Mouse (Mus musculus): ENCODE measurements around the gene Bag1. TPM values are rescaled to one million over a fixed set of nuclear protein-coding genes. Genes with fewer than 3 reads are reported as not detected.

Bag1 gene
- 241 to 264 TPM (median 246 TPM) in 3 replicates for total RNA-seq (2017)

DNA sequence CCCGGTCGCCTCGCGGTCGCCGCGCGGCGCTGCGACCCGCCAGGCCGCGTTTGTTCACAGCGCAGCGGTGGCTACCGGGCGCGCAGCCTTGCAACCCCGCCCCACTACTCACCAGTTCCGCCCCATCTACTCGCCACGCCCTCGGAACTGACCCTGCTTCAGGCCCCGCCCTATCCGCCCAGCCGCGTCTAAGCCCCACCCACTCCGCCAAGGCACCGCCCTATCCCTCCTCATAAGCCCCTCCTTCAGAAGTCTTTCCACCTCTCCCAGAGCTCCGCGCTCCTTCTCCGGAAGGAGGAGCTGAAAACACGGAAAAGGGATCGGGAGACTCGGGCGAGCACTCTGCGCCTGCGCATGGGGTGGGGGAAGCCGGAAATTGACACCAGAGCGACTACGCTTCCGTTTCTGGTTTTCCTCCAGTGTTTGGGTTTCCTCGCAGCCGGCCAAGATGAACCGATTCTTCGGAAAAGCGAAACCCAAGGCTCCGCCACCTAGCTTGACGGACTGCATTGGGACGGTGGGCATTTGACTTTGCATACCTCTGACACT, at the start of gene Bag1, which contains the start of gene Chmp5:
Bag1 (minus strand) TSS at position 135 of the 549 bp plus-strand sequence.
Chmp5 (plus strand) TSS at position 248 of the 549 bp plus-strand sequence.
- ATAC-seq (replicated peaks; ENCODE audit: insufficient number of reproducible peaks, low FRiP score, low TSS enrichment, poor library complexity, severe bottlenecking): peak; percentile 98

DNA sequence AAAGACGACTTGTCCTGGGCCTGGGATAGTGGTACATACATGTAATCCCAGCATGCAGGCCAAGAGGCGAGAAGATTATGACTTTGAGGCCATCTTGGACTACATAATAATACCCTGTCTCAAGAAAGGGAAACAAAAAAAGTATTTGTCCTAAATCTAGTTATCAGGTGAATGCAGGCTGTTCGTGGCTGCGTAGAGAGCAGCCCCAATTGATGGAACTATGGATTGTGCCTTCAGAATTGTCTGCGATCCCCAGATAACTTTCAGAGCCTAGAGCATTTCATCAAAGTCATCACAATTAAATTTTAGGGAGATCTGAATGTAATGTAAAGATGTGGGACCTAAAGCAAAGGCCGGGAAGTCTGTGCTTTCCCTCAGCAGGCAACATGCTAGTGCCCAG, 48.2 kb upstream of the Bag1 start:
- no peak for ATAC-seq (replicated peaks; ENCODE audit: insufficient number of reproducible peaks, low FRiP score, low TSS enrichment, poor library complexity, severe bottlenecking)

DNA sequence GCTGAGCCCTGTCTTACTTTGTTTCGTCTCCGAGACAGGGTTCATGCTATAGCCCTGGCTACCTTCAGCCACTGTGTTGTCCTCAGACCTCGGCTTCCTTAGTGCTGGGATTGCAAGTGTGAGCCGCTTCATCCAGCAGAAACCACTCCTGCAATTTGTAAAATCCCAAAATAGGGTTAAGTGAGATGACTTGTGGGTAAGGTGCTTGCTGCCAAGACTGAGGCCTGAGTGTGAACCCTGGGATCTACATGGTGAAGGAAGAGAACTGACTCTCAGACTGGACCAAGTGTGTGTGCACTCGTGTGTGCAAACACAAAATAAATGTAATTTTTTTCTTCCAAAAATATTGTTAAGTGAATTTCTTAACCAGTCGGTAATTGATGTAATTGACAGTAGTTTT, 41.5 kb upstream of the Bag1 start:
- no peak for ATAC-seq (replicated peaks; ENCODE audit: insufficient number of reproducible peaks, low FRiP score, low TSS enrichment, poor library complexity, severe bottlenecking)

DNA sequence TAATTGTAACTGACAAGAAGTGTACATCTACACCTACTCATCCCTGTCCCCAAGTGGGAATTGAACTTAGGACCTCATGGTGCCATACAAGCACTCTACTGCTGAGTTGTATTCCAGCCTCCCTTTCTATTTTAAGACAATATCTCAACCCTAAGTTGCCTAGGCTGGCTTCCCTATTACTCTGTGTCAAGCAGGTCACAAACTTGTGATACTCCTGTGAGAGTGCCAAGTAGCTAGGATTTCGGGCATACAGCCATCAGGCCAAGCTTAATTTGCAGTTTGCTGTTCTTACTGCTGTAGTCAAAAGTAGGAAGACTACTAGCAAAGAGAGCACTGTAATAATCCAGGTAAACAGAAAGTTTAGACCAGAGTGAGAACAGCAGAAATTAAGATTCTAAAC, 35.6 kb upstream of the Bag1 start:
- ATAC-seq (replicated peaks; ENCODE audit: insufficient number of reproducible peaks, low FRiP score, low TSS enrichment, poor library complexity, severe bottlenecking): no peak

DNA sequence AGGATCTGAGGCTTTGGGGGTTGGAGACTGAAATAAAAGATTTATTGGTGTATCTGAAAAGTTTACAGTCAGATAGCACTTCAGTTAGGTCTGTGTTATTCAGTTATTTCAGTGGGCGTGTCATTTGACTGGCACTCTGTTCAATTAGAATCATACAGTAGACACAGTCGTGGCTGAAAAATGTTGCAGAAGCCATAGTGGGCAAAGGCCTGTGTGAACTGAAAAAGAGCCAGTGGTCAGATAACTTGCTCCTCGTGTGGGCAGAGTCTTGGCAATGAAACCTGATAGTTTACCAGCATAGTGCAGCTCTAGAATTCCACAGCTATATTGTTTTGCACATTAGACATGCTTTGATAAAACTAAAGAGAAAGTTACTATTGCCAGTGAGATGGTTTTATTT, 34.4 kb upstream of the Bag1 start:
- no peak for ATAC-seq (replicated peaks; ENCODE audit: insufficient number of reproducible peaks, low FRiP score, low TSS enrichment, poor library complexity, severe bottlenecking)

DNA sequence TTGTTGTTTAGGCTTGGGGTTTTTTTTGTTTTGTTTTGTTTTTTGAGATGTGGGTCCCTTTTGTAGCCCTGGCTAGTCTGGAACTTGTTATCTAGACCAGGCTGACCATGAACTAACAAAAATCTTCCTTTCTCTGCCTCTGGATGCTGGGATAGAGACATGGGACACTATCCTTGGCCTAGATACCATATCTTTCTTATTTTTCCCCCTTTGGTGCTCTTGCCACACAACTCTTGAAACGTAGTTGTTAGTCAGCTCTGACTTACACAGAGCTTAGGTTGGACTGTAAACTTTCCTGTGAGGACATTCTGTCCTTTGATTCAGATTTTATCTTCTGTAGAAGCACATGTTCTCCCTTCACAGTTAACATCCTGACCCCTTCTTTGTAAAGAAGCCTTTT, 31.3 kb upstream of the Bag1 start:
- ATAC-seq (replicated peaks; ENCODE audit: insufficient number of reproducible peaks, low FRiP score, low TSS enrichment, poor library complexity, severe bottlenecking): no peak

DNA sequence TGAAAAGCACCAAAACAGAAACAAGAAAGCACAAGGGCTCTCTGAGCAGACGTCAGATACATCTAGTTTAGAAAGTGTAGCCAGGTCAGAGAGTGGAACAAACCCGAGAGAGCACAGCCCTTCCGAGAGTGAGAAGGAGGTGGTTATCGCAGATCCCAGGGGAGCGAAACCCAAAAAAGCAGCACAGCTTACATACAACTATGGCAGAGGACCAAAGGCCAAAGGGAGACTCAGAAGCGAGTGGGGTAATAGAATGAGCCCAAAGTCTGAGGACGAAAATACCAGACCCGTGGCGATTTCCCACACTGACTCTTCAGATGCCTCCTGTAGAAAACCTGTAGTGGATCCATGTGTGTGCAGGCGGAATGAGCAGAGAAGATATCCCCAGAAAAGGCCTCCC, 28.6 kb upstream of the Bag1 start:
- no peak for ATAC-seq (replicated peaks; ENCODE audit: insufficient number of reproducible peaks, low FRiP score, low TSS enrichment, poor library complexity, severe bottlenecking)

DNA sequence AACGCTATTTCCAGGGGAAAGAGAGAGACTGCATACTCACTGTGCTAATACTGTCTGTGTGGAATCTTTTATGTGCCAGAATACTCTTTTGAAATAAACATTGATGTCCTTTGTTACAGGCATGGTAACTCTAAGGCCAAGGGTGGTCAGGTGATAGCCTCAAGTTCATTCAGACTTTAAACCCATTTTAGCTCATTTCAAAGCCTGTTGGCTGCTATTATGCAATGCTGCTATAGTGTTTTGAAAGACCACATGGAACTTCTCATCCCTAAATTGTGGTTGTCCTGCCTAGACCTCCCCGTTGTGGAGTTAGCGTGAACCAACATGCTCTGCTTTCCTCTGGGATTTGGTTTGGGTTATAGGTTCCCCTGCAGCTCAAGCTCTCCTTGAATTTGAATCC, 27.6 kb upstream of the Bag1 start:
- no peak for ATAC-seq (replicated peaks; ENCODE audit: insufficient number of reproducible peaks, low FRiP score, low TSS enrichment, poor library complexity, severe bottlenecking)

DNA sequence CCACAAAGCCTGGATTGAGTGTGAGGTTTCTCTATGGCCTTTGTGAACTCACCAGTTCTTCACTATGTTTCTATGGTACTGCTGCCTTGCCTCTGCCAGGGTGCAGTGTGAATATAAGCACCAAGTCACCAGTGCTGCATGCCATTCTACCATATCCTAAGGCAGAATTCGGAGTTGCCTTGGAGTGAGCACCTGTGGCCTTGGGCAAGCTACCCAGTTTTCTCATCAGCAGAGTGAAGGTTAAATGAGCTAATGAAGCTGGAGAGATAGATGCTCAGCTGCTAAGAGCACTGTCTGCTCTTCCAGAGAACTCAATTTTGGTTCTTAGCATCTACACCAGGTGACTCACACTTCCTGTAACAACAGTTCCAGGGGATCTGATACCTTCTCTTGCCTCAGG, 25.9 kb upstream of the Bag1 start:
- ATAC-seq (replicated peaks; ENCODE audit: insufficient number of reproducible peaks, low FRiP score, low TSS enrichment, poor library complexity, severe bottlenecking): no peak

DNA sequence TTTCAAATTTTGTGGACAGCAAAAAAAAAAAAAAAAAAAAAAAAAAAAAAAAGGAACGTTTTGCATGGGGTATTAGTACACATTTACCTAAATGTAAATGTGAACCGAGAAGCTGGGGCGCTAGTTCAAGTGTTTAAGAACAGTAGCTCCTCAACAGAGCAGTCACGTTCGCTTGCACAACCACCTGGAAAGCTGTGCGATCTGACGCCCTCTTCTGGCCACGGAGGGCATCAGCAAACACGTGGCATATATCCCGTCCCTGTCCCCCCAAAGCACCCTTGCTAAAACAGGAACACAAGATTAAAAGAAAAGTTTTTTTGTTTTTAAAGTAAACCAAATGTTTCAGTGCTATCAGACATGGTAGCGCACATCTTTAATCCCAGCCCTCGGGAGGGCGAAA, 23.6 kb upstream of the Bag1 start:
- no peak for ATAC-seq (replicated peaks; ENCODE audit: insufficient number of reproducible peaks, low FRiP score, low TSS enrichment, poor library complexity, severe bottlenecking)

DNA sequence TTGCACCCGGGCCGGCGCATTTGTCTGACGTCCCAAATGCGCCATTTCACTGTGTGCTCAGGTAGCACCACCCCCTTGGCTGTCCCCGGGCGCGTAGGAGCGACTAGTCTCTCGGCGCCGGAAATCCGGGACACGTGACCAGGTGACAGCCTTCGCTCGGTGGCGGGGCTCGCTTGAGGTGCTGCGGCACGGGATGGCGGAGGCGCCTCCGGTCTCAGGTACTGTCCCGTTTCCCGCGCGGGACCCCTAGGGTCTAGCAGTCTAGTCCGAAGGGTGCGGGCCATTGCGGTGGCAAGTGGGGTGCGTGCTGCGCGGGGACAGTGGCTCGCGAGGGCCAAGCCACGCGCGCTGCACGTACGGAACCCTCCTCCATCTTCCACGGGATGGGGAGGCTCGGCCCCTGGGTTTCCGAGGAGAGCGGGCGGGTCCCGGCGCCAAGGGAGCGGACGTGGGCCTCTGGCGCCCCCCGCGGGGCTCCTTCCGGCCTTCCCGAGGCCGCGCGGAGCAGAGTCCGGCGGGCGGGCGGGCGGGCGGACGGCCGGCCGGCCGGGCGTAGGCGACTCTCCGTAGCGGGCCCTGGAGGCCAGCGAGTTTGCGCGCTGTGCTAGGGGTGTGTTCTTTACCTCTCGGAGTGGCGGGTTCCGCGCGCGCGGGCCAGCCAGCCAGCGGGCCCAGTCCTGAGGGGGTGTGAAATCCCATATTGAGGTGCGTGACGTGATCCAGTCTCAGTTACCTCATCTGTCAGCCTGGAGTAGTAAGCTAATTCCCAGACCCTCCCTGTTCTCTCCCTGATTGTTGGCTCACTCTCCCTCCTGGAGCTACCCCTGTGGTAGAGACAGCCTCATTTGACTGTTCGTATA, 23.0 kb upstream of the Bag1 start, which contains the start of gene Nfx1:
Nfx1 (plus strand) TSS at position 65 of the 860 bp plus-strand sequence.
- peak; percentile 91 for ATAC-seq (replicated peaks; ENCODE audit: insufficient number of reproducible peaks, low FRiP score, low TSS enrichment, poor library complexity, severe bottlenecking)

DNA sequence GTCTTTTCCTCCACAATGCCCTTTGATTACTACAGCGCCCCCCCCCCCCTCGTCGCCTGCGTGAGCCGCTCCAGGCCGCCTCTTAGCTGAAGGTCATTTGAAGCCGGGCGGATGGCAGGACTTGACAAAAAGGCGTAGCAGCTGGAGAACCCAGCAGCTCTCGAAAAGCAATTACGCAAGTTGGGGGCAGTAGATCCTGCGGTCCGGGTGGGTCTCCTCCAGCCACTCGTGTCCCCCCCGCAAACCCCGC, 22.4 kb upstream of the Bag1 start:
- no peak; the same call in 1 of the 2 replicates for ATAC-seq (replicated peaks; ENCODE audit: insufficient number of reproducible peaks, low FRiP score, low TSS enrichment, poor library complexity, severe bottlenecking)

DNA sequence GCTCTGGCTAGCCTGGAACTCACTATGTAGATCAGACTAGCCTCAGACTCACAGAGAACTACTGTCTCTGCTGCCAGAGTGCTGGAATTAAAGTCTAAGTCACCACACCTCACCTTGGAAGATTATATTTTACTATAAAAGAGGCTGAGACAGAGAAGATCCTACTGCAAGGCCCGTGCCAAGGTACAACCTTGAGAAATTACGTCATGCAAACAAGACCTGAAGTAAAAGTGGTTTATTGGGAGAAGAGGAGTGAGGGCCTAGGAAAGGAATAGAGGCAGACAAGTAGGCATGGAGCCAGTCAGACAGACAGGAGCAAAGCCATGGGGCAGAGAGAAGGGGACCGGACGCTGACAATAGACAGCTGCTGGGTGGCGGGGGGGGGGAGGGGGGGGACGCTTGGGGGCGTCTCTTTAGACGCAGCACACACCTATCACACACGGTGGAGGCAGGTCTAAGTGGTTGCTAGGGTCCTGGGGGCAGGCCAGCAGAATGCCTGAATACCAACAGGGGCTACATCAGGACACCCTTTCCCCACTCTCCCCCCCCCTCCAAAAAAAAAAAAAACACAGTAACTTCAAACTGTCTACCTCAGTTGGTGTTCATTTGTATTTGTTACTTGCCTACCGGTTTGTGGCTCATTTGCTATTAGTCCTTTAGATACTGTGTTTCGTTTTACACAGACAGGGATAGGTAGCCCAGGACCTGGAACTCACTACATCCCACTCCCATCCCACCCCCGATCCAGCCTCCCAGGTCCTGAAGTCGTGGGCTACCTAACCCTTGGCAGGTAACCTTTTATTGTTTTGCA, 21.9 kb upstream of the Bag1 start:
- ATAC-seq (replicated peaks; ENCODE audit: insufficient number of reproducible peaks, low FRiP score, low TSS enrichment, poor library complexity, severe bottlenecking): no peak

DNA sequence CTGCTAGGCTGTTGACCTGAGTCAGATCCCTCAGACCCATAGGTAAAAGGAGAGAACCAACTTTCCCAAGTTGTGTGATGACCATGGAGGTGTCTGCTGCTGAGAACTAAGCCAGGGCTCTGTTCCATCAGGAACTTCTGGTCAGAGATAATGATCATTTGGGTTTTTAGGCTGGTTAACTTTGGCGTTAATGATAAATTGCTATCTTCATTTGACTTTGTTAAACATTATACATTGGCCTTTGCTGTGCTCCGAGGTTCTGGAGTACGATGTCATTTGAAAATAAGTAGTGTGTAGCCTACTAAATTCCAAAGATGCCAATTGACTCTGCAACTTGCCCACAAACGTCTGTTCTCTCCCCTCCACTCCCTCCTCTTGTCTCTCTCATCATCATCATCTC, 21.1 kb upstream of the Bag1 start:
- ATAC-seq (replicated peaks; ENCODE audit: insufficient number of reproducible peaks, low FRiP score, low TSS enrichment, poor library complexity, severe bottlenecking): no peak

DNA sequence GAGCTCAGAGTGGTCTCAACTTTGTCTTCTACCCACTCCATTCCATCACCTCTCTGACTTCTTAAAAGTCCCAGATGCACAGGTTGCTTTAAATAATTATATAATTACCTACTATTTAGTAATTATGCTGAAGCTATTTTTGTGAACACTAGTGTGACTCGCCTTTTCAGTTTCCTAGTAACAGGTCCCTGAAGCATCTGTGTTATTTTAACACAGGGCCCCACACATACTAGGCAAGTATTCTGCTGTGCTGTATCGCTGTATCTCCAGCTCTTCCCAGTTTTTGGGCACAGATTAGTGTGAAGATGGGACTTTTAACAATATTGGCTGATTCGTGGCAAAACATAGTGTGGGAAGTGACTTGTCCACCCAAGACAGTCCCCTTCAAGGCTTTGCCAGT, 15.4 kb upstream of the Bag1 start:
- no peak for ATAC-seq (replicated peaks; ENCODE audit: insufficient number of reproducible peaks, low FRiP score, low TSS enrichment, poor library complexity, severe bottlenecking)

DNA sequence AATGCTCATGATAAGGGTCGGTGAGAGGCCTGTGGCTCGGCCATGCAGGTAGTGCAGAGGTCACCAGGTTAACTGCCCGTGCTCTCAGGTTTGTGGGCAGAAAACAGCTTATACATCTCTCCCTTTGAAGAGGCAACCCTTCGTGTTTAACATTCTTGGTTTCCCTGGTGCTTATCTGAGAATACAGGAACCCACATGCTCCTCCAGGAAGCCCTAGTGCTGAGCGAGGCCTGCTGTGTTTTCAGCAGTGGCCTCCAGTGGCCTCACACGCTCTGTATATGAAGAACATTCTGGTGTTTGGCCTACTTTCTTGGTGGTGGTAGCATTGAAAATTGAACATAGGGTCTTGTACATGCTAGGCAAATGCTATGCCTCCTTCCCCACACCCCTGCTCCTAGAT, 7.8 kb upstream of the Bag1 start:
- ATAC-seq (replicated peaks; ENCODE audit: insufficient number of reproducible peaks, low FRiP score, low TSS enrichment, poor library complexity, severe bottlenecking): no peak

DNA sequence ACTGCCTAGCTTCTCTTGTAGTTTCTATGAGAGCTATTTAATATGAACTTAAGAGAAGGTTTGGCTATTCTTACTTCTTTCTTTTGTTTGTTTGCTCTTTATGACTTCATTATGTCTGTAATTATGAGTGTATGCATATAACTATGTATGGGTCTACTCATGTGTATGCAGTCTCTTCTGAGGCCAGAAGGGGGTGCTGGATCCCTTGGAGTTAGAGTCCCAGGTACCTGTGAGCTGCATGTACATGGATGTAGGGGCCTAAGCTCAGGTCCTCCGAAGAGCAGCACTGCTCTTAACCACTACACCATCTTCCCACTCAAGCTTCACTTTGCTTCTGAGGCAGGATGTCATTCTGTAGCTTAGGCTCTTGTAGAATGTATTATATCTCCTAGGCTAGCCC, 5.4 kb upstream of the Bag1 start:
- 0 out of 2 replicates have a peak, but pooled peaks have one; percentile 29 for ATAC-seq (replicated peaks; ENCODE audit: insufficient number of reproducible peaks, low FRiP score, low TSS enrichment, poor library complexity, severe bottlenecking)

DNA sequence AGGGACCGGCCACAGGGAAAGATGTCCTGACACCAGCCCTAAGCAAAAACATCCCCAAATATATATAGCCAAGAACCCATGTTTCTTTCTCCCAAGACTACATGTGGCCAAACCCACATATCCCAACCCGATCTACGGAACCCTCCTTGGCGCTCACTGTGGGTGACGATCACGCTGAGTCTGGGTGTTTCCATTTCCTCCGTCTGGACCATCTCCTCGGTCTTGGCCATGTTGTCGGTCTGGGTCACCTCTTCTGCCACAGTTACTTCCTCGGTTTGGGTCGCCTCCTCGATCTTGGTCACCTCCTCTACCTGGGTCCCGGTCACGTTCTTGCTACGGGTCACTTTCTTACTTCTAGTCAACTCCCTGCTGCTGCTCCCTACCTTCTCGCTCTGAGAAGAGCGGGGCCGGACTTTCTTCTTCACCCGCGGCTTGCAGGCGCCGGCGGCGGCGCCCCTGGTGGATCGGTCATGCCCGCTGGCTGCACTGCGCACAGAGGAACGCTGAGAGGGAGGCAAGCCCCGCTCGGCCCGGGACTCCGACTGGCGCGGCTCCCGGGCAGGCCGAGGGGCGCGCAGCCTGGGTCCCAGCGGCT, 432 bp downstream of the Bag1 start:
- peak; percentile 32; the same call in 1 of the 2 replicates for ATAC-seq (replicated peaks; ENCODE audit: insufficient number of reproducible peaks, low FRiP score, low TSS enrichment, poor library complexity, severe bottlenecking)

DNA sequence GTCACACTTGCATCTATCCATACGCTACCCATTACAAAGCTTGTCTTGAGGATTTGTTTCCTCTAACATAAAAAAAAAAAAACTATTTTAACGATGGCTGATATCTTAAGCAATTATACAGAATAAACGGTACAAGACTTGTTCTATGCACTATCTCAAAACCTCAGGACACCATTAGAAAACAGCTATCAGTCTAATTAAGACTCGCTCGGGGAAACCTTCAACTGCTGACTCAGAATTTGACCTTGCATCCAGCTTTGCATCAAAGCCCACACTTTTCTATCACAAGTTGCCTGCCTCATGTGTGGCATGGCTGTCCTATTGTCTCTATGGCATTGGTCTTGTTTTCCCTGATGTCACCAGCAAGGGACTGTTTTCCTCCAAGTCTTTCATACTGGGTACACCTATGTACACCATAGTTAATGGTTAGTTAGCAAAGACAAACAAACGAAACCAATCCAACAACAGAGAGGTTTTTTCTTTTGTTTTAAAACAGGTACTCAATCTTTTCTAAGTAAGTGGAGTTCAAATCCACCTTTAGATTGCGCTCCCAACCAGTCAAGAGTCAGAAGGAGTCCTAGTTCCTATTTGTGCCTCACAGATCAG, 1.5 kb downstream of the Bag1 start:
- no peak for ATAC-seq (replicated peaks; ENCODE audit: insufficient number of reproducible peaks, low FRiP score, low TSS enrichment, poor library complexity, severe bottlenecking)

Measured in monocyte, adult 5-6 weeks (primary cell).